Mouse (Mus musculus): ENCODE results near the gene Tctex1d1. TPM values are rescaled to one million over a fixed set of nuclear protein-coding genes. Genes with fewer than 3 reads are reported as not detected.
A peak's percentile ranks its signal among the peaks of the same experiment; 100 is the strongest.

Gene Tctex1d1
- total and polyA plus RNA-seq, 3 experiments, result not detected

- DNase-seq (ENCODE audit: low read depth, low spot score), result peak; percentile 6
- no peak overlapping the region for H3K27ac ChIP-seq (ENCODE audit: control insufficient read depth, low read depth, low read length)
- no peaks in the 10 kb centered on the region for H3K79me2 ChIP-seq (ENCODE audit: control insufficient read depth, insufficient read depth, low read length, poor library complexity)
Observed at GRCm38 (mm10) chr4:102964174-102964573, 14.2 kb upstream of the Tctex1d1 start.

GRCm38 (mm10) chr4:102967811-102968210, 10.6 kb upstream of the Tctex1d1 start:
- H3K79me2 ChIP-seq (ENCODE audit: control insufficient read depth, insufficient read depth, low read length, poor library complexity), result no peaks in the 10 kb centered on the region
- DNase-seq (ENCODE audit: low read depth, low spot score), result no peak
- no peaks in the 10 kb centered on the region for H3K27me3 ChIP-seq (ENCODE audit: control insufficient read depth in 1 of 2, insufficient read depth in 2 of 2, low read length in 2 of 2)
- no peaks in the 10 kb centered on the region for H3K36me3 ChIP-seq (ENCODE audit: control insufficient read depth in 1 of 2, insufficient read depth in 2 of 2, low read length in 2 of 2)
- TF ChIP-seq MAX (IDR thresholded peaks at IDR 0.05; ENCODE audit: low read length) (no peak), SIN3A (IDR thresholded peaks at IDR 0.05; ENCODE audit: low read length) (no peak), ZNF384 (IDR thresholded peaks at IDR 0.05; ENCODE audit: low read depth, low read length) (no peak), GATA1 (IDR thresholded peaks at IDR 0.05; ENCODE audit: low read depth, low read length) (no peak), ZMIZ1 (IDR thresholded peaks at IDR 0.05; ENCODE audit: low read depth, low read length) (no peak), ETS1 (IDR thresholded peaks at IDR 0.05; ENCODE audit: low read depth, low read length) (no peak), JUND (IDR thresholded peaks at IDR 0.05; ENCODE audit: low read depth, low read length) (no peak), TBP (IDR thresholded peaks at IDR 0.05; ENCODE audit: low read depth, low read length) (no peak), RAD21 (IDR thresholded peaks at IDR 0.05; ENCODE audit: low read depth, low read length) (no peak), USF2 (IDR thresholded peaks at IDR 0.05; ENCODE audit: borderline replicate concordance in 1 of 2, insufficient read depth in 1 of 2, low read depth in 1 of 2, low read length in 2 of 2) (no peak), CHD1 (IDR thresholded peaks at IDR 0.05; ENCODE audit: low read depth, low read length) (no peak), KAT2A (conservative IDR thresholded peaks at IDR 0.05; ENCODE audit: low read depth, low read length) (no peak), EP300 (IDR thresholded peaks at IDR 0.05; ENCODE audit: low read depth in 1 of 2, low read length in 2 of 2) (no peak), UBTF (IDR thresholded peaks at IDR 0.05; ENCODE audit: borderline replicate concordance, insufficient read depth, low read depth, low read length) (no peak), TAL1 (IDR thresholded peaks at IDR 0.05; ENCODE audit: low read length) (no peak), USF1 (IDR thresholded peaks at IDR 0.05; ENCODE audit: low read depth, low read length) (no peak)
- no peak overlapping the region for H3K9ac ChIP-seq (ENCODE audit: control insufficient read depth, low read depth, low read length, poor library complexity, severe bottlenecking)
- no peak overlapping the region for H3K4me3 ChIP-seq (ENCODE audit: control insufficient read depth in 1 of 2, insufficient read depth in 1 of 2, low read depth in 2 of 2, low read length in 2 of 2)
- H3K27ac ChIP-seq (ENCODE audit: control insufficient read depth, low read depth, low read length), result no peak overlapping the region
- no peaks in the 10 kb centered on the region for H3K9me3 ChIP-seq (replicated peaks; ENCODE audit: insufficient read depth, low read length)
- no peaks in the 10 kb centered on the region; a peak in 1 of 4 replicates for H3K4me1 ChIP-seq (ENCODE audit: control insufficient read depth in 1 of 2, insufficient read depth in 2 of 2, low read length in 2 of 2)

More at GRCm38 (mm10) chr4:102964174-102964573, 14.2 kb upstream of the Tctex1d1 start:
- no peak overlapping the region for H3K4me3 ChIP-seq (ENCODE audit: control insufficient read depth in 1 of 2, insufficient read depth in 1 of 2, low read depth in 2 of 2, low read length in 2 of 2)
- no peaks in the 10 kb centered on the region for H3K27me3 ChIP-seq (ENCODE audit: control insufficient read depth in 1 of 2, insufficient read depth in 2 of 2, low read length in 2 of 2)
- H3K4me1 ChIP-seq (ENCODE audit: control insufficient read depth in 1 of 2, insufficient read depth in 2 of 2, low read length in 2 of 2), result no peaks in the 10 kb centered on the region; a peak in 1 of 4 replicates
- H3K36me3 ChIP-seq (ENCODE audit: control insufficient read depth in 1 of 2, insufficient read depth in 2 of 2, low read length in 2 of 2), result no peaks in the 10 kb centered on the region
- no peak for TF ChIP-seq CTCF (IDR thresholded peaks at IDR 0.05 in 2 of 3, conservative IDR thresholded peaks at IDR 0.05 in 1 of 3; ENCODE audit: control insufficient read depth in 1 of 3, insufficient read depth in 1 of 3, low read depth in 2 of 3, low read length in 3 of 3, poor library complexity in 1 of 3, severe bottlenecking in 1 of 3)
- TF ChIP-seq MEF2A (IDR thresholded peaks at IDR 0.05; ENCODE audit: extremely low read depth, insufficient replicate concordance, low read depth, low read length, poor library complexity, severe bottlenecking), result no peak
- no peak for TF ChIP-seq ZC3H11A (IDR thresholded peaks at IDR 0.05; ENCODE audit: low read depth, low read length)
- TF ChIP-seq EP300 (IDR thresholded peaks at IDR 0.05; ENCODE audit: low read depth in 1 of 2, low read length in 2 of 2), result no peak
- no peak for TF ChIP-seq NRF1 (IDR thresholded peaks at IDR 0.05; ENCODE audit: insufficient read depth, low read depth, low read length, poor library complexity, severe bottlenecking)
- TF ChIP-seq SIN3A (IDR thresholded peaks at IDR 0.05; ENCODE audit: low read length), result no peak
- no peak for TF ChIP-seq RCOR1 (IDR thresholded peaks at IDR 0.05; ENCODE audit: low read depth, low read length)
- no peak overlapping the region for H3K9ac ChIP-seq (ENCODE audit: control insufficient read depth, low read depth, low read length, poor library complexity, severe bottlenecking)
- no peaks in the 10 kb centered on the region for H3K9me3 ChIP-seq (replicated peaks; ENCODE audit: insufficient read depth, low read length)
